Mouse (Mus musculus) adrenal gland, adult 18-20 months (tissue): ENCODE results near the gene Slco2a1. TPM values are rescaled to one million over a fixed set of nuclear protein-coding genes. Genes with fewer than 3 reads are reported as not detected.
A peak's percentile ranks its signal among the peaks of the same experiment; 100 is the strongest.

ENCODE experiments used
- DNase-seq, 2 experiments: peaks; one replicate each; pipeline ENCODE4 v3.0.0; 2021 to 2022; ENCODE audit warnings: low spot score in 2 of 2
- total RNA-seq, 2 experiments: library from RNA; stranded (reverse); gene quantifications; 1 replicate in 1 of 2; 2 replicates in 1 of 2; pipeline ENCODE4 v1.2.3; 2021

The Slco2a1 gene
- total RNA-seq, 2 experiments from 2014 or later: 2.8 to 4.8 TPM

- DNase-seq: peak in 1 of 2 experiments; percentile 33
Measured at GRCm38 (mm10) chr9:103032193-103032592, 43.7 kb downstream of the Slco2a1 start.

- no peak for DNase-seq
Measured at GRCm38 (mm10) chr9:103033381-103033780, 44.9 kb downstream of the Slco2a1 start.

GRCm38 (mm10) chr9:103036971-103037391 lies 48.5 kb downstream of the Slco2a1 start:
- DNase-seq: no peak

- no peak for DNase-seq
Measured at GRCm38 (mm10) chr9:103038266-103038665, 49.8 kb downstream of the Slco2a1 start.

- no peak for DNase-seq
Measured at GRCm38 (mm10) chr9:103038705-103039104, 50.2 kb downstream of the Slco2a1 start.

- no peak for DNase-seq
Measured at GRCm38 (mm10) chr9:103040581-103040980, 52.1 kb downstream of the Slco2a1 start.

GRCm38 (mm10) chr9:103045406-103045805 lies 56.9 kb downstream of the Slco2a1 start:
- no peak for DNase-seq

GRCm38 (mm10) chr9:103049049-103049511 lies 60.6 kb downstream of the Slco2a1 start:
- no peak for DNase-seq

- no peak for DNase-seq
Measured at GRCm38 (mm10) chr9:103053829-103054228, 65.3 kb downstream of the Slco2a1 start.

GRCm38 (mm10) chr9:103055061-103055460 lies 66.5 kb downstream of the Slco2a1 start:
- peak; percentile 35 to 36 for DNase-seq

- DNase-seq: no peak
Measured at GRCm38 (mm10) chr9:103056164-103056563, 67.7 kb downstream of the Slco2a1 start.

GRCm38 (mm10) chr9:103060551-103060950 lies 72.0 kb downstream of the Slco2a1 start:
- no peak for DNase-seq

- no peak for DNase-seq
Measured at GRCm38 (mm10) chr9:103061471-103062053, 73.0 kb downstream of the Slco2a1 start.

- DNase-seq: no peak
Measured at GRCm38 (mm10) chr9:103063591-103063990, 75.1 kb downstream of the Slco2a1 start.

- no peak for DNase-seq
Measured at GRCm38 (mm10) chr9:103066845-103067244, 78.3 kb downstream of the Slco2a1 start.

- DNase-seq: no peak
Measured at GRCm38 (mm10) chr9:103067651-103068050, 79.1 kb downstream of the Slco2a1 start.

- no peak for DNase-seq
Measured at GRCm38 (mm10) chr9:103068769-103069168, 80.3 kb downstream of the Slco2a1 start.

GRCm38 (mm10) chr9:103071541-103072203 lies 83.2 kb downstream of the Slco2a1 start:
- DNase-seq: no peak

GRCm38 (mm10) chr9:103072204-103072599 lies 83.7 kb downstream of the Slco2a1 start:
- DNase-seq: no peak

- DNase-seq: peak; percentile 35 to 47
Measured at GRCm38 (mm10) chr9:103072926-103073515, 84.5 kb downstream of the Slco2a1 start.

GRCm38 (mm10) chr9:103076836-103077531 lies 88.5 kb downstream of the Slco2a1 start:
- DNase-seq: no peak
